Mouse (Mus musculus): ENCODE measurements around the gene Rims1. TPM values are rescaled to one million over a fixed set of nuclear protein-coding genes. Genes with fewer than 3 reads are reported as not detected.

Gene Rims1
- polyA plus RNA-seq, 1 experiment from 2014 or later: 0.69 TPM

DNA sequence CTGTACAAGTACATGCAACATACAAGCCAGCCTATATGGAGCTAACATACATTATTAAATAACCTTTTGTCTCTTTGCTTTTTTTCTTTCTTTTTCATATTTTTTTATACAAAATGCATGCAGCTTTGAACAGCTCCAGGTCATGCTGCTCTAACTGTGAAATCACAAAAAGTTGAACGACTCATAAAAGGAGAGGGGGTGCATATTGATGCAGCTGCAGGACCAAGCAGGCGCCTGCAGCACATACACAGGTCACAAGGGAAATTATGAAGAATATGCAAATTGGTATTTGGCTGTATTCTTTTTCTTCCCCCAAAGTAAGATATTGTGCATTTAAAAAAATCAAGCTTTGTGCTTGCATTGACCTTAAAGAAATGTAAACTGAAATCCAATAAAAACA lies 519.0 kb downstream of the Rims1 start:
- H3K9me3 ChIP-seq (ENCODE audit: control insufficient read depth, low read length): no peaks in the 10 kb centered on the region
- DNase-seq (ENCODE audit: low spot score): no peak
- no peak overlapping the region for H3K4me2 ChIP-seq (ENCODE audit: low read depth, severe bottlenecking)
- no peak overlapping the region for H3K9ac ChIP-seq (ENCODE audit: low read length)
- no peak for ATAC-seq (ENCODE audit: insufficient number of reproducible peaks, low FRiP score, low TSS enrichment, low read depth)
- H3K4me3 ChIP-seq (ENCODE audit: low read depth, low read length): no peak overlapping the region
- no peaks in the 10 kb centered on the region for H3K27me3 ChIP-seq (ENCODE audit: control insufficient read depth, insufficient read depth, low read length)
- H3K4me1 ChIP-seq (ENCODE audit: control insufficient read depth, insufficient read depth, low read length): no peaks in the 10 kb centered on the region
- no peak overlapping the region for H3K27ac ChIP-seq (replicated peaks; ENCODE audit: low read depth, low read length)
- H3K36me3 ChIP-seq (ENCODE audit: control insufficient read depth, insufficient read depth, low read length): no peaks in the 10 kb centered on the region
- 81% methylated on average over 2 of the region's 2 CpGs for WGBS

DNA sequence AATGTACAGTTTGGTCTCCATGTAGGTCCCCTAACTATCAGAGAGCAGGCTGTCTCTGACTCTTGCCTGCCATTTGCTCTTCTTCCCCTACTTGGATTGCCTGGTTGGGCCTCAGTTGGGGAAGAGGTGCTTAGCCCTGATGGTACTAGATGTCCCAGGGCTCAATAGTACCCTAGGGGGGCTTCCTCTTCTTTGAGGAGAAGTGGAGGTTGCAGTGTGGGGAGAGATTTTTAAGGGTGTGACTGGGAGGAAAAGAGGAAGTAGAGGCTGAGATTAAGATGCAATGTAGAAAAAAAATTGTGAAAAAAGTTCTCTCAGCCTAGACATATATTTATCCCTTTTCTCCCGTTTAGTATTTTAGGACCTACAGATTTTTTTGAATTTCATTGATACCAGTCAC lies 525.8 kb downstream of the Rims1 start:
- H3K4me1 ChIP-seq (ENCODE audit: control insufficient read depth, insufficient read depth, low read length): no peaks in the 10 kb centered on the region
- H3K4me3 ChIP-seq (ENCODE audit: low read depth, low read length): no peak overlapping the region
- no peak overlapping the region for H3K27ac ChIP-seq (replicated peaks; ENCODE audit: low read depth, low read length)
- ATAC-seq (ENCODE audit: insufficient number of reproducible peaks, low FRiP score, low TSS enrichment, low read depth) (no peak), DNase-seq (ENCODE audit: low spot score) (no peak)
- H3K9ac ChIP-seq (ENCODE audit: low read length): no peak overlapping the region
- H3K27me3 ChIP-seq (ENCODE audit: control insufficient read depth, insufficient read depth, low read length): no peaks in the 10 kb centered on the region
- no peaks in the 10 kb centered on the region for H3K9me3 ChIP-seq (ENCODE audit: control insufficient read depth, low read length)
- H3K36me3 ChIP-seq (ENCODE audit: control insufficient read depth, insufficient read depth, low read length): no peaks in the 10 kb centered on the region
- 88% methylated on average over 1 of the region's 1 CpGs for WGBS
- H3K4me2 ChIP-seq (ENCODE audit: low read depth, severe bottlenecking): no peak overlapping the region

DNA sequence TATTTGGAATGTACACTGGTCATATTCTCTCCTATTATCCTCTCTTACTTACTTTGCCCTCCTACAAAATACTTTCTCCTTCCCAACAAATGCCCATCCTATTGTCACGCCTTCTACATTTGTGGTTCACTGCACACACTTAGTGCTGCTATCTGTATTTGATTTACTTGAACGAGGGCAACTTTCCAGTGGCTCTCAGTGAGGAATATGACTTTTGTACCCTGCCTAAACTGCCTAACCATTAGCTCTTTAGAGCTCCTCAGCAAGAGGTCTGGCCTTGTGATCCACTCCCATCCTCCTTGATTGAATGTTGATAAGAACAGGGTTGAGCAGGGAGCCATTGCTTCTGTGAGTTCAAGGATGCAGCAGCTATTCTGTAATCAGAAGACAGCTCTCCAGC lies 531.7 kb downstream of the Rims1 start:
- Histone ChIP-seq H3K27ac (replicated peaks; ENCODE audit: low read depth, low read length) (no peak overlapping the region), H3K4me2 (ENCODE audit: low read depth, severe bottlenecking) (no peak overlapping the region), H3K4me1 (ENCODE audit: control insufficient read depth, insufficient read depth, low read length) (no peaks in the 10 kb centered on the region), H3K4me3 (ENCODE audit: low read depth, low read length) (no peak overlapping the region), H3K9me3 (ENCODE audit: control insufficient read depth, low read length) (no peaks in the 10 kb centered on the region), H3K9ac (ENCODE audit: low read length) (no peak overlapping the region), H3K27me3 (ENCODE audit: control insufficient read depth, insufficient read depth, low read length) (no peaks in the 10 kb centered on the region), H3K36me3 (ENCODE audit: control insufficient read depth, insufficient read depth, low read length) (no peaks in the 10 kb centered on the region)
- DNase-seq (ENCODE audit: low spot score): no peak
- no peak for ATAC-seq (ENCODE audit: insufficient number of reproducible peaks, low FRiP score, low TSS enrichment, low read depth)
- WGBS: 73% methylated on average over 2 of the region's 2 CpGs

DNA sequence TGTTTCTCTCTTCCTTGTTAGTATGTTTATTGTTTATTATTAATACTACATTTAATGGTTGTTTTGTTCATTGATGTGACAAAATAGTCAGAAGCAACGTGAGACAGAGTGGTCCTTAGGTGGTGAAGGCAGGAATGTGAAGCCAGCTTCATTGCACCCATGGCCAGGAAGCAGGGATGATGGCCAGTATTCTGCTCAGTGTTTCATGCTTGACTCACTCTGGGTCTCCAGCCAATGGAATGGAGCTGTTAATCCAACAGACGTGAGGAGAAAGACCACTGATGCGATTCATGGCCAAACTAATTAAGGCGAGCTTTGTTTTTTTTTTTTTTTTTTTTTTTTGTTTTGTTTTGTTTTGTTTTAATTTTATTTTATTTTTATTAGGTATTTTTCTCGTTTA lies 535.7 kb downstream of the Rims1 start:
- DNase-seq (ENCODE audit: low spot score): no peak
- ATAC-seq (ENCODE audit: insufficient number of reproducible peaks, low FRiP score, low TSS enrichment, low read depth): no peak
- WGBS: 78% methylated on average over 5 of the region's 5 CpGs
- Histone ChIP-seq H3K4me3 (ENCODE audit: low read depth, low read length) (no peak overlapping the region), H3K4me2 (ENCODE audit: low read depth, severe bottlenecking) (no peak overlapping the region), H3K9ac (ENCODE audit: low read length) (no peak overlapping the region), H3K4me1 (ENCODE audit: control insufficient read depth, insufficient read depth, low read length) (no peaks in the 10 kb centered on the region), H3K27ac (replicated peaks; ENCODE audit: low read depth, low read length) (no peak overlapping the region), H3K36me3 (ENCODE audit: control insufficient read depth, insufficient read depth, low read length) (no peaks in the 10 kb centered on the region), H3K9me3 (ENCODE audit: control insufficient read depth, low read length) (no peaks in the 10 kb centered on the region), H3K27me3 (ENCODE audit: control insufficient read depth, insufficient read depth, low read length) (no peaks in the 10 kb centered on the region)

DNA sequence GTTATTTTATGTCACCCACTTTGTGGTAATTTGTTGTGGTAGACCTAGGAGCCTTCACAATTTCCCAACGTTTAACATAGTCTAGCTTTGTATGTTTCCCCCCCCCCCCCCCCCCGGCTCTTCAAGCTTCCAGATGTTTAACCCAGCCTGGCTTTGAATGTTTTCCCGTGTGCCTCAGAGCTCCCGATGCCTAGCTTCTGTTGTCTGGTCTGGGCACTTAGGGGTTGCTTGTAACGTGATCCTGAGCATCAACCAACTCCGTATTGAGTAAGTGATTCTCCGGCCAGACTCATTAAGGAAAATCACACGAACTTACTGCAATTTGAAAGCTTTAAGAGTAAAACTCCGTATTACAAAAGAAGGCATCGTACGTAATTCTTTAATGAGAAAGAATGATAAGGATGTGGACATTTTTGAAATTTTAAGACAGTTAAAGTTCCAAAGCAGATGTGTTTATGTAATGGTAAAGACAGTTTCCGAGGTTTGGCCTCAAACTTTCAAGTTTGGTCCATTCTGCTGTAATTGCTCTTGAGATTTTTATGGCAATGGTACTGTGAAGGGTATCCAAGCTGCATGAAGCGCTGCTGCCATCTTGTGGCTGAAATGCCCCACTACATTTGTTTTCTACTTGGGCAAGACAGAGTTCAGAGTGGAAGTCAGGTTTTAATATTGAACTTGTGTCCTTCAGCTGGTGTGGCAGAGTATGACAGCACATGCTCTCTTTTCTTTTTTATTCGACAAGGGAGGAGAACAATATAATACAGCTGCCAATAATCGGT lies 537.0 kb downstream of the Rims1 start:
- 20% methylated on average over 15 of the region's 15 CpGs for WGBS

DNA sequence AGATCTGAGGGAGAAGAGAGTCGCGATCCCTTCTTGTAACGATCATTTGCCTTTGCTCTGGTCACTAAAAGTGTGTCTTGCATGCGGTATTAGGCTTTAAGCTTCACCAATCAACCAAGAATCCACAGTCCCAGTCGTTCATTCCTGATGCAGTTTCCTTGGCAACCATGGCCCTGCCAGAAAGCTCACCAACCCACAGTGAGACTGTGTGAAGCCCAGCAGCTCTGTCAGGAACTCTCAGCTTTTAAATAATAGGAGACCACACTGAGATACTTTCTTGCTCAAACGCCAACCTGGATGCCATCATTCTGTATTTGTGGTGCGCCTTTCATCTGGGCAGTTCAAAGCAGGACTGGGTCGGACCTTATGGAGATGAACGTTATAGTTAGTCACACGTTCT lies 539.3 kb downstream of the Rims1 start:
- no peaks in the 10 kb centered on the region for H3K4me1 ChIP-seq (ENCODE audit: control insufficient read depth, insufficient read depth, low read length)
- DNase-seq (ENCODE audit: low spot score) (no peak), ATAC-seq (ENCODE audit: insufficient number of reproducible peaks, low FRiP score, low TSS enrichment, low read depth) (no peak)
- H3K4me2 ChIP-seq (ENCODE audit: low read depth, severe bottlenecking): no peak overlapping the region
- H3K9me3 ChIP-seq (ENCODE audit: control insufficient read depth, low read length): no peaks in the 10 kb centered on the region
- no peak overlapping the region for H3K4me3 ChIP-seq (ENCODE audit: low read depth, low read length)
- H3K27ac ChIP-seq (replicated peaks; ENCODE audit: low read depth, low read length): no peak overlapping the region
- H3K27me3 ChIP-seq (ENCODE audit: control insufficient read depth, insufficient read depth, low read length): no peaks in the 10 kb centered on the region
- H3K36me3 ChIP-seq (ENCODE audit: control insufficient read depth, insufficient read depth, low read length): no peaks in the 10 kb centered on the region
- WGBS: 54% methylated on average over 10 of the region's 10 CpGs
- H3K9ac ChIP-seq (ENCODE audit: low read length): no peak overlapping the region

More for the DNA sequence above, 537.0 kb downstream of the Rims1 start:
- Histone ChIP-seq H3K4me3 (ENCODE audit: low read depth, low read length) (no peak overlapping the region), H3K36me3 (ENCODE audit: control insufficient read depth, insufficient read depth, low read length) (no peaks in the 10 kb centered on the region), H3K4me1 (ENCODE audit: control insufficient read depth, insufficient read depth, low read length) (no peaks in the 10 kb centered on the region), H3K27me3 (ENCODE audit: control insufficient read depth, insufficient read depth, low read length) (no peaks in the 10 kb centered on the region), H3K27ac (replicated peaks; ENCODE audit: low read depth, low read length) (no peak overlapping the region), H3K4me2 (ENCODE audit: low read depth, severe bottlenecking) (peak overlapping the region; percentile 16; the same call in 1 of the 2 replicates), H3K9ac (ENCODE audit: low read length) (no peak overlapping the region), H3K9me3 (ENCODE audit: control insufficient read depth, low read length) (no peaks in the 10 kb centered on the region)
- ATAC-seq (ENCODE audit: insufficient number of reproducible peaks, low FRiP score, low TSS enrichment, low read depth) (peak; percentile 77; the same call in 1 of the 2 replicates), DNase-seq (ENCODE audit: low spot score) (peak; percentile 94)

DNA sequence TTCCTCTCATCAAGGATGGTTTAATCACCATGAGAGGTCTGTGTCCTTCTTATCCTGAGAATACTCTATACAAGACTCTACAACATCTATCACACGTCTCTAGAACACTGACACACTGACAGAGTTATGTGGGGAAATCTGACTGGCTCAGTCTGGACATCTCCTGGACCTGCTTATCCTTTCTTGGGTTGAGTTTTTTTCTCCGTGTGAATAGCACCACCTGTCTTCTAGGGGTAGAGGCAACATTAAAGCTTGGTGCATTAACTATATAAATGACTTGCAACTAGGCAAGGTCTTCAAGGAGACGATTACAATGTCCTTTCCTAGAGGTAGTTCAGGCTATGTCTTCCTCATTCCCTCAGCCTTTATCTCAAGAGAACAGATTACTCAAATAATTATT lies 540.3 kb downstream of the Rims1 start:
- H3K36me3 ChIP-seq (ENCODE audit: control insufficient read depth, insufficient read depth, low read length): no peaks in the 10 kb centered on the region
- DNase-seq (ENCODE audit: low spot score): no peak
- H3K27me3 ChIP-seq (ENCODE audit: control insufficient read depth, insufficient read depth, low read length): no peaks in the 10 kb centered on the region
- no peak overlapping the region for H3K27ac ChIP-seq (replicated peaks; ENCODE audit: low read depth, low read length)
- H3K4me3 ChIP-seq (ENCODE audit: low read depth, low read length): no peak overlapping the region
- 68% methylated on average over 3 of the region's 3 CpGs for WGBS
- no peak overlapping the region for H3K9ac ChIP-seq (ENCODE audit: low read length)
- no peak overlapping the region for H3K4me2 ChIP-seq (ENCODE audit: low read depth, severe bottlenecking)
- H3K9me3 ChIP-seq (ENCODE audit: control insufficient read depth, low read length): no peaks in the 10 kb centered on the region
- no peak for ATAC-seq (ENCODE audit: insufficient number of reproducible peaks, low FRiP score, low TSS enrichment, low read depth)
- H3K4me1 ChIP-seq (ENCODE audit: control insufficient read depth, insufficient read depth, low read length): no peaks in the 10 kb centered on the region

DNA sequence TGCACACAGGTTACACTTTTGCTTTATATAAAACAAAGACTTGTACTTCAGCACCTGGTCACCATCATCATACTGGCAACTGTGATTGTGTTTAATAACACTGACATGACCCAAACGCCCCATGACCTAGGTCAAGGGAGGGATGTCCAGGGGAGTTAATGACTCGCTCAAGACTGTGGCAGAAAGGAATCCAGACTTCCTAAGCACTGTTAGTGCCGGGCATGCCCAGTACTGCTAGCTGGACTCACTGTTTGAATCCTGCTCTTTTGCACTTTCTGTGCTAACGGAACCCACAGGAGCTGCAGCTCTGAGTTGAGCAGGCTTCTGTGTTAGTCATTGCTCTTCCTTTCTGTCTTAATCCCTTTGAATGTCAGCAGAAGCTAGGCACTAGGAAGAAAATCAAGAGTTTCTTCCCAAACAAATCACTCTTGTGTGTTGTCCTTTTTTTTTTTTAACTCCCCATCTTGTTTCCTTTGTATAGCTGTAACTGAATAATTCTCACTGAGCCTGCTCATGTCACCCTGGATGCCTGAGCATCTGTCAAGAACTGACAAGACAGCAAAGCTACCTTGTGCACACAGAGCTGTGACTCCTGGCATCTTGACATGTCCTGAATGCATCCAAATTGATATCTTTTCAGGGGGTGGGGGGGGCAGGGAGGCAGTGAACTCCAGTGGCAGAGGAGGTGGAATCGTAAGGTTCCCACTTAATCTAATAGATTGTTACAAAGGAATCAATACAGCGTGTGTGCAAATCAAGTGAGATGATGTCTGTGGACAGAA lies 543.4 kb downstream of the Rims1 start:
- no peaks in the 10 kb centered on the region for H3K27me3 ChIP-seq (ENCODE audit: control insufficient read depth, insufficient read depth, low read length)
- DNase-seq (ENCODE audit: low spot score): peak; percentile 26
- H3K4me3 ChIP-seq (ENCODE audit: low read depth, low read length): no peak overlapping the region
- no peak for ATAC-seq (ENCODE audit: insufficient number of reproducible peaks, low FRiP score, low TSS enrichment, low read depth)
- H3K27ac ChIP-seq (replicated peaks; ENCODE audit: low read depth, low read length): no peak overlapping the region
- no peak overlapping the region for H3K4me2 ChIP-seq (ENCODE audit: low read depth, severe bottlenecking)
- H3K9ac ChIP-seq (ENCODE audit: low read length): no peak overlapping the region
- 44% methylated on average over 6 of the region's 6 CpGs for WGBS
- H3K36me3 ChIP-seq (ENCODE audit: control insufficient read depth, insufficient read depth, low read length): no peaks in the 10 kb centered on the region
- no peaks in the 10 kb centered on the region for H3K9me3 ChIP-seq (ENCODE audit: control insufficient read depth, low read length)
- no peaks in the 10 kb centered on the region for H3K4me1 ChIP-seq (ENCODE audit: control insufficient read depth, insufficient read depth, low read length)

Data from limb, embryonic 11.5 days (tissue).